ENCODE assay signal across 10 mouse cellular contexts in genomic region chr7:142471414-142471861, GRCm38 (mm10). TPM values are rescaled to one million over a fixed set of nuclear protein-coding genes. Genes with fewer than 3 reads are reported as not detected.
DNase-seq lines count a peak whose midpoint lies in the region; ATAC-seq lines count a peak whose summit lies in the region.
"Had no signal": no experiment of that assay in that cellular context is flagged by ENCODE, and none has a peak within 500 bp of the region (broad histone marks: within the 10 kb centered on the region; RNA-seq: fewer than 3 reads in every experiment).

No protein-coding gene starts in this region.

- H3K36me3 ChIP-seq in forebrain, embryonic 10.5 days (replicated peaks): no peaks in the 10 kb centered on the region
- H3K36me3 ChIP-seq in forebrain, embryonic 16.5 days (ENCODE audit: control insufficient read depth, insufficient read depth): no peaks in the 10 kb centered on the region
- no peaks in the 10 kb centered on the region for H3K36me3 ChIP-seq in lung, embryonic 16.5 days (ENCODE audit: control insufficient read depth, insufficient read depth, low read length)
- H3K36me3 ChIP-seq in heart, embryonic 14.5 days (ENCODE audit: control insufficient read depth, insufficient read depth, low read length): no peaks in the 10 kb centered on the region
- no peaks in the 10 kb centered on the region for H3K36me3 ChIP-seq in midbrain, embryonic 14.5 days (ENCODE audit: control insufficient read depth, insufficient read depth, low read length)

- H3K27ac ChIP-seq in forebrain, embryonic 10.5 days: peak overlapping the region; percentile 87
- no peak overlapping the region for H3K27ac ChIP-seq in forebrain, embryonic 16.5 days (ENCODE audit: low read length)
- H3K27ac ChIP-seq in lung, embryonic 16.5 days (ENCODE audit: low read length): peak overlapping the region; percentile 93
- H3K27ac ChIP-seq in heart, embryonic 14.5 days (replicated peaks in 1 of 2; ENCODE audit: control insufficient read depth in 1 of 2, insufficient read depth in 1 of 2, low read depth in 2 of 2, low read length in 2 of 2): peak overlapping the region; percentile 73 to 83
- no peak overlapping the region for H3K27ac ChIP-seq in midbrain, embryonic 14.5 days (replicated peaks; ENCODE audit: low read depth, low read length)

- peaks cover 39% of the 10 kb centered on the region for H3K4me1 ChIP-seq in forebrain, embryonic 10.5 days
- peaks cover 12% of the 10 kb centered on the region for H3K4me1 ChIP-seq in forebrain, embryonic 16.5 days (replicated peaks; ENCODE audit: control insufficient read depth, insufficient read depth, low read length)
- peaks cover 31% of the 10 kb centered on the region for H3K4me1 ChIP-seq in lung, embryonic 16.5 days (replicated peaks; ENCODE audit: control insufficient read depth, insufficient read depth, low read length)
- peaks cover 39 to 52% of the 10 kb centered on the region in 2 experiments for H3K4me1 ChIP-seq in heart, embryonic 14.5 days (ENCODE audit: control insufficient read depth in 2 of 2, insufficient read depth in 2 of 2, low read length in 2 of 2)
- H3K4me1 ChIP-seq in midbrain, embryonic 14.5 days (ENCODE audit: control insufficient read depth, insufficient read depth, low read length): no peaks in the 10 kb centered on the region

- no peak for DNase-seq in forebrain, embryonic 10.5 days (ENCODE audit: extremely low spot score, low spot score)
- no peak for DNase-seq in lung, postnatal 25 days (ENCODE audit: low spot score)
- DNase-seq in midbrain, embryonic 14.5 days: no peak
- DNase-seq in cerebellum, postnatal 14 days: no peak
- no peak for DNase-seq in right cerebral cortex, adult 18-20 months
- DNase-seq: cerebellum, adult 9-10 months; right cerebral cortex, postnatal 4 days had no signal

- WGBS in forebrain, embryonic 10.5 days: 25% methylated on average over 6 of the region's 6 CpGs
- WGBS in forebrain, embryonic 16.5 days: 42% methylated on average over 6 of the region's 6 CpGs
- WGBS in lung, embryonic 16.5 days: 60% methylated on average over 6 of the region's 6 CpGs
- 57% methylated on average over 6 of the region's 6 CpGs for WGBS in heart, embryonic 14.5 days
- WGBS in midbrain, embryonic 14.5 days: 17% methylated on average over 6 of the region's 6 CpGs

- no peak overlapping the region for H3K4me2 ChIP-seq in forebrain, embryonic 16.5 days (ENCODE audit: low read length)
- H3K4me2 ChIP-seq in lung, embryonic 16.5 days (ENCODE audit: low read depth, low read length): peak overlapping the region; percentile 48; the same call in 1 of the 2 replicates
- peak overlapping the region; percentile 26 for H3K4me2 ChIP-seq in heart, embryonic 14.5 days (ENCODE audit: low read length)
- H3K4me2 ChIP-seq in midbrain, embryonic 14.5 days (ENCODE audit: low read length): no peak overlapping the region

- H3K27me3 ChIP-seq in forebrain, embryonic 10.5 days (ENCODE audit: poor library complexity, severe bottlenecking): no peaks in the 10 kb centered on the region
- H3K27me3 ChIP-seq in forebrain, embryonic 16.5 days (replicated peaks; ENCODE audit: control insufficient read depth, insufficient read depth, low read length): no peaks in the 10 kb centered on the region
- no peaks in the 10 kb centered on the region for H3K27me3 ChIP-seq in lung, embryonic 16.5 days (ENCODE audit: control insufficient read depth, insufficient read depth, low read depth, low read length)
- no peaks in the 10 kb centered on the region for H3K27me3 ChIP-seq in heart, embryonic 14.5 days (ENCODE audit: control insufficient read depth, insufficient read depth, low read length)
- no peaks in the 10 kb centered on the region for H3K27me3 ChIP-seq in midbrain, embryonic 14.5 days (ENCODE audit: control insufficient read depth, insufficient read depth, low read length)

- no peaks in the 10 kb centered on the region for H3K9me3 ChIP-seq in forebrain, embryonic 10.5 days
- H3K9me3 ChIP-seq in forebrain, embryonic 16.5 days (ENCODE audit: control insufficient read depth, low read length): no peaks in the 10 kb centered on the region
- H3K9me3 ChIP-seq in lung, embryonic 16.5 days (ENCODE audit: control insufficient read depth, low read length): no peaks in the 10 kb centered on the region
- H3K9me3 ChIP-seq in heart, embryonic 14.5 days (ENCODE audit: control insufficient read depth, low read length): no peaks in the 10 kb centered on the region
- no peaks in the 10 kb centered on the region for H3K9me3 ChIP-seq in midbrain, embryonic 14.5 days (ENCODE audit: control insufficient read depth, low read length)

- H3K4me3 ChIP-seq in forebrain, embryonic 10.5 days: no peak overlapping the region
- H3K4me3 ChIP-seq in forebrain, embryonic 16.5 days (replicated peaks; ENCODE audit: low read length): no peak overlapping the region
- no peak overlapping the region; the same call in 1 of the 2 replicates for H3K4me3 ChIP-seq in lung, embryonic 16.5 days (ENCODE audit: low read length)
- H3K4me3 ChIP-seq in heart, embryonic 14.5 days (ENCODE audit: control insufficient read depth in 1 of 2, insufficient read depth in 1 of 2, low read depth in 1 of 2, low read length in 2 of 2): peak overlapping the region in 1 of 2 experiments; percentile 22; a peak in 1 of 4 replicates
- H3K4me3 ChIP-seq in midbrain, embryonic 14.5 days (replicated peaks; ENCODE audit: low read depth, low read length): no peak overlapping the region

- H3K9ac ChIP-seq in forebrain, embryonic 16.5 days (replicated peaks; ENCODE audit: low read depth, low read length): no peak overlapping the region
- H3K9ac ChIP-seq in lung, embryonic 16.5 days (ENCODE audit: low read length): peak overlapping the region; percentile 67
- H3K9ac ChIP-seq in heart, embryonic 14.5 days (ENCODE audit: low read length): peak overlapping the region; percentile 71
- H3K9ac ChIP-seq in midbrain, embryonic 14.5 days (replicated peaks; ENCODE audit: low read length): peak overlapping the region; percentile 23; the same call in 1 of the 2 replicates

- ATAC-seq in forebrain, embryonic 16.5 days: no peak
- ATAC-seq in lung, embryonic 16.5 days (ENCODE audit: low read depth): peak; percentile 15; the same call in 1 of the 2 replicates
- ATAC-seq in heart, embryonic 14.5 days (ENCODE audit: insufficient number of reproducible peaks, insufficient read depth, low FRiP score, low read depth): no peak
- ATAC-seq in midbrain, embryonic 14.5 days (ENCODE audit: low FRiP score, low TSS enrichment): no peak

RNA-seq across cellular contexts. Expression of gene Lsp1, which starts 10.8 kb away (rescaled TPM):
- polyA plus RNA-seq in forebrain, embryonic 10.5 days (2016; fragmentation: Nextera tagmentation; extraction: Ambion mirVana): 10.7 and 12.0 TPM in 2 replicates
- polyA plus RNA-seq in forebrain, embryonic 16.5 days (2015; fragmentation: Nextera tagmentation; extraction: Ambion mirVana): 3.5 and 5.5 TPM in 2 replicates
- polyA plus RNA-seq in lung, embryonic 16.5 days (2015; fragmentation: Nextera tagmentation; extraction: Ambion mirVana): 110 and 118 TPM in 2 replicates
- 48.6 and 49.3 TPM in 2 replicates for polyA plus RNA-seq in heart, embryonic 14.5 days (2014; fragmentation: Nextera tagmentation; extraction: Ambion mirVana)
- 2.7 and 8.0 TPM in 2 replicates for polyA plus RNA-seq in midbrain, embryonic 14.5 days (2014; fragmentation: Nextera tagmentation; extraction: Ambion mirVana)

RNA-seq across cellular contexts. Expression of gene Tnnt3, which starts 27.2 kb away (rescaled TPM):
- 0.33 and 1.1 TPM in 2 replicates for polyA plus RNA-seq in forebrain, embryonic 10.5 days (2016; fragmentation: Nextera tagmentation; extraction: Ambion mirVana)
- polyA plus RNA-seq in forebrain, embryonic 16.5 days (2015; fragmentation: Nextera tagmentation; extraction: Ambion mirVana): 0.73 and 1.2 TPM in 2 replicates
- polyA plus RNA-seq in lung, embryonic 16.5 days (2015; fragmentation: Nextera tagmentation; extraction: Ambion mirVana): 17.9 and 50.7 TPM in 2 replicates
- 3.9 and 5.8 TPM in 2 replicates for polyA plus RNA-seq in heart, embryonic 14.5 days (2014; fragmentation: Nextera tagmentation; extraction: Ambion mirVana)
- 1.1 TPM in 1 of 2 replicates, not detected in the other for polyA plus RNA-seq in midbrain, embryonic 14.5 days (2014; fragmentation: Nextera tagmentation; extraction: Ambion mirVana)

RNA-seq across cellular contexts. Expression of gene Tnni2, which starts 29.8 kb away (rescaled TPM):
- 0.46 and 1.4 TPM in 2 replicates for polyA plus RNA-seq in forebrain, embryonic 10.5 days (2016; fragmentation: Nextera tagmentation; extraction: Ambion mirVana)
- polyA plus RNA-seq in forebrain, embryonic 16.5 days (2015; fragmentation: Nextera tagmentation; extraction: Ambion mirVana): 0.89 TPM in 1 of 2 replicates, not detected in the other
- 17.6 and 61.1 TPM in 2 replicates for polyA plus RNA-seq in lung, embryonic 16.5 days (2015; fragmentation: Nextera tagmentation; extraction: Ambion mirVana)
- 24.1 and 31.7 TPM in 2 replicates for polyA plus RNA-seq in heart, embryonic 14.5 days (2014; fragmentation: Nextera tagmentation; extraction: Ambion mirVana)
- not detected in 2 replicates for polyA plus RNA-seq in midbrain, embryonic 14.5 days (2014; fragmentation: Nextera tagmentation; extraction: Ambion mirVana)

RNA-seq across cellular contexts. Expression of gene Syt8, which starts 36.8 kb away (rescaled TPM):
- polyA plus RNA-seq in forebrain, embryonic 10.5 days (2016; fragmentation: Nextera tagmentation; extraction: Ambion mirVana): 0.18 TPM in 1 of 2 replicates, not detected in the other
- not detected in 2 replicates for polyA plus RNA-seq in forebrain, embryonic 16.5 days (2015; fragmentation: Nextera tagmentation; extraction: Ambion mirVana)
- 0.48 and 1.2 TPM in 2 replicates for polyA plus RNA-seq in lung, embryonic 16.5 days (2015; fragmentation: Nextera tagmentation; extraction: Ambion mirVana)
- not detected in 2 replicates for polyA plus RNA-seq in heart, embryonic 14.5 days (2014; fragmentation: Nextera tagmentation; extraction: Ambion mirVana)
- not detected in 2 replicates for polyA plus RNA-seq in midbrain, embryonic 14.5 days (2014; fragmentation: Nextera tagmentation; extraction: Ambion mirVana)

Comparison
In these comparisons a context has a peak if more than half of its experiments do, and no peak if none do; other contexts are left out.
1. H3K27ac ChIP-seq: peak in forebrain, embryonic 10.5 days (single experiment), lung, embryonic 16.5 days (single experiment) and heart, embryonic 14.5 days (2 of 2); none in forebrain, embryonic 16.5 days (single experiment) and midbrain, embryonic 14.5 days (single experiment).
2. H3K4me2 ChIP-seq: peak in lung, embryonic 16.5 days (single experiment) and heart, embryonic 14.5 days (single experiment); none in forebrain, embryonic 16.5 days (single experiment) and midbrain, embryonic 14.5 days (single experiment).